Mouse (Mus musculus) myocyte (in vitro differentiated cells): ENCODE measurements around the gene B2m.

Experiments
- CEBPB ChIP-seq: IDR thresholded peaks from 2 replicates; pipeline ENCODE4 v1.6.1; 2011; ENCODE audit warnings: mild to moderate bottlenecking, moderate library complexity; ENCODE audit not compliant: poor library complexity, insufficient read depth, severe bottlenecking
- E2F4 ChIP-seq: IDR thresholded peaks from one replicate; pipeline ENCODE4 v1.6.1; 2011; ENCODE audit warnings: mild to moderate bottlenecking, control low read depth, moderate library complexity; ENCODE audit not compliant: insufficient read depth
- MAX ChIP-seq: IDR thresholded peaks from one replicate; pipeline ENCODE4 v1.6.1; 2011; ENCODE audit warnings: low read depth, mild to moderate bottlenecking, control low read depth
- MYOD1 ChIP-seq, 3 experiments: IDR thresholded peaks; one replicate each; pipeline ENCODE4 v1.6.1; 2011; ENCODE audit warnings: control low read depth in 2 of 3, low read depth in 2 of 3, mild to moderate bottlenecking in 2 of 3, moderate library complexity in 1 of 3; ENCODE audit not compliant: insufficient read length in 2 of 3, control insufficient read depth in 1 of 3
- POLR2A ChIP-seq: IDR thresholded peaks from one replicate; pipeline ENCODE4 v1.6.1; 2011; ENCODE audit warnings: low read depth, mild to moderate bottlenecking, control low read depth, moderate library complexity; ENCODE audit not compliant: insufficient read length
- POLR2AphosphoS2 ChIP-seq: IDR thresholded peaks from one replicate; pipeline ENCODE4 v1.6.1; 2011; ENCODE audit warnings: low read depth, control low read depth; ENCODE audit not compliant: insufficient read length
- REST ChIP-seq: IDR thresholded peaks from one replicate; pipeline ENCODE4 v1.6.1; 2011; ENCODE audit warnings: mild to moderate bottlenecking, control low read depth, moderate library complexity; ENCODE audit not compliant: insufficient read depth, insufficient read length
- SRF ChIP-seq: IDR thresholded peaks from one replicate; pipeline ENCODE4 v1.6.1; 2011; ENCODE audit warnings: low read depth; ENCODE audit not compliant: control insufficient read depth, insufficient read length
- TCF12 ChIP-seq: IDR thresholded peaks from one replicate; pipeline ENCODE4 v1.6.1; 2011; ENCODE audit warnings: mild to moderate bottlenecking, control low read depth; ENCODE audit not compliant: poor library complexity, insufficient read depth, severe bottlenecking
- TCF3 ChIP-seq: IDR thresholded peaks from one replicate; pipeline ENCODE4 v1.6.1; 2011; ENCODE audit warnings: low read depth, control low read depth; ENCODE audit not compliant: insufficient read length
- USF1 ChIP-seq: IDR thresholded peaks from one replicate; pipeline ENCODE4 v1.6.1; 2011; ENCODE audit warnings: low read depth, mild to moderate bottlenecking, control low read depth, moderate library complexity

DNA sequence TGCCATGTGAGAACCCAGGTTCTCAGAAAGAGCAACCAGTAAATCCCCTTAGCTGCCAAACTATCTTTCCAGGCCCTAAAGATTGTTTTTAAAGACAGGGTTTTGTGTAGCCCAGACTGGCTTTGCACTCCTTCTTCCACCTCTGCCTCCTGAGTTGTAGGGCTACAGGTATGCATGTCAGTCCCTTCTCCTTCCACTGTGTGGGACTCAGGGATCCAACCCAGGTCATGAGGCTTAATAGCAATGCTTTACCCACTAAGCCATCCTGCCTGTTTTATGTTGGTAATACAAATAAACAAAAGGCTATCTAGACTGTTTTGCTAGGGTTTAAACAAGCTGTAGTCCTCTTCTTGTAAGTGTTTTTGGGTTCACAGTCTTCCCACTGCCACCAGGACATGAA is 10.1 kb downstream of the B2m start:
- TF ChIP-seq POLR2A = no peak
- TF ChIP-seq TCF12 = no peak
- peak; percentile 24 for TF ChIP-seq POLR2AphosphoS2
- no peak for TF ChIP-seq E2F4
- no peak for TF ChIP-seq REST
- TF ChIP-seq TCF3 = no peak
- no peak for TF ChIP-seq MYOD1 (IDR thresholded peaks at IDR 0.05; ENCODE audit: control insufficient read depth in 1 of 3, insufficient read length in 2 of 3, low read depth in 2 of 3)
- no peak for TF ChIP-seq MAX
- TF ChIP-seq USF1 = no peak
- TF ChIP-seq CEBPB = no peak
- no peak for TF ChIP-seq SRF
